Mouse (Mus musculus) kidney, embryonic 14.5 days (tissue): Measurements from ENCODE around the gene Map4k4. TPM values are rescaled to one million over a fixed set of nuclear protein-coding genes. Genes with fewer than 3 reads are reported as not detected.

ENCODE experiments used
- ATAC-seq: fragments of 200-750 bp; cut with Nextera tagmentation; 2 replicates; pipeline ENCODE4 v1.8.0; 2017; ENCODE audit warnings: moderate number of reproducible peaks, mild to moderate bottlenecking, moderate TSS enrichment, moderate library complexity; ENCODE audit not compliant: low FRiP score, low TSS enrichment
- H3K27ac ChIP-seq: fragments of 300-500 bp; sonication (generic); 2 replicates; pipeline ENCODE4 v1.5.1; 2014; ENCODE audit warnings: low read depth, mild to moderate bottlenecking, low read length, moderate library complexity, mixed read lengths
- H3K27me3 ChIP-seq: fragments of 300-500 bp; sonication (generic); 2 replicates; pipeline ENCODE4 v1.6.1; 2014; ENCODE audit warnings: mild to moderate bottlenecking, low read length; ENCODE audit not compliant: control insufficient read depth, insufficient read depth
- H3K36me3 ChIP-seq: fragments of 300-500 bp; sonication (generic); 2 replicates; pipeline ENCODE4 v1.6.1; 2014; ENCODE audit warnings: low read length, mixed read lengths; ENCODE audit not compliant: control insufficient read depth, insufficient read depth
- H3K4me1 ChIP-seq: fragments of 300-500 bp; sonication (generic); 2 replicates; pipeline ENCODE4 v1.6.1; 2014; ENCODE audit warnings: low read length, mixed read lengths; ENCODE audit not compliant: control insufficient read depth, insufficient read depth
- H3K4me2 ChIP-seq: fragments of 300-500 bp; sonication (generic); replicated peaks from 2 replicates; pipeline ENCODE4 v1.6.1; 2014; ENCODE audit warnings: low read depth, mild to moderate bottlenecking, low read length
- H3K4me3 ChIP-seq: fragments of 300-500 bp; sonication (generic); 2 replicates; pipeline ENCODE4 v1.5.1; 2014; ENCODE audit warnings: mild to moderate bottlenecking, low read length
- H3K9ac ChIP-seq: fragments of 300-500 bp; sonication (generic); 2 replicates; pipeline ENCODE4 v1.6.1; 2014; ENCODE audit warnings: low read depth, mild to moderate bottlenecking, low read length, moderate library complexity
- H3K9me3 ChIP-seq: fragments of 300-500 bp; sonication (generic); 2 replicates; pipeline ENCODE4 v1.6.1; 2016; ENCODE audit warnings: low read length; ENCODE audit not compliant: control insufficient read depth
- WGBS: fragments of 180-500 bp; shearing (Covaris S2); extraction: QIAGEN DNeasy Blood & Tissue Kit; methylation state at CpG from one replicate; pipeline ENCODE4 v1.1.7; 2014; 5-methylcytosine and 5-hydroxymethylcytosine counted together
- polyA plus RNA-seq: library from polyadenylated mRNA; unstranded; fragments of >200 nt; fragmentation: Nextera tagmentation; extraction: Ambion mirVana; gene quantifications from 2 replicates; pipeline ENCODE4 v1.2.1, GENCODE M21; 2014

Map4k4 gene
- polyA plus RNA-seq, 1 experiment from 2014 or later: 48.2 TPM

DNA sequence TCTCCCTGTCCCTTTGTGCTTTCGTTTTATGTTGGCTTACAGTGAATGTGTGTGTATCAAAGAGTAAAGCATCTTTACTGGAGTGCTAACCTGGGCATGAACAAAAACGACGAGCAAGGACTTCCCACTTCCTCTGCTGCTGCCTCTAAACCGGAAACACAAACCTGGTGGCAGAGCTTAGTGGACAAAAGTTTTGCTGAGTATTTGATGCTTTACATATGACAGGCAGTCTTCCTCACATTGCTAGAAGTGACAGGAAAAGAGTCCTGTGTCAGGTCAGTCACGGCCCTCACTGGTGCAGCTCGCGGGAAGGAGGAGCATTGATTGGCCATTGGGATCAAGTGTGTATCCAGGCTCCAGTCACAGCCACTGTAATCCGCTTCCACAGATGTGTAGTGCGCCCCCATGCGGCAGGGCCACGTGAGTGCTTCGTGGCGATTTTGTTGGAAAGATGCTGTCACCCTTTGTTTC, 35.7 kb downstream of the Map4k4 start:
- H3K36me3 ChIP-seq: 0 out of 2 replicates have a peak, but pooled peaks cover 3% of the 10 kb centered on the region
- peaks cover 31% of the 10 kb centered on the region for H3K4me1 ChIP-seq
- H3K4me3 ChIP-seq: peak overlapping the region; percentile 38
- H3K9me3 ChIP-seq: no peaks in the 10 kb centered on the region
- ATAC-seq: peak; percentile 86
- no peak overlapping the region for H3K27ac ChIP-seq
- H3K27me3 ChIP-seq: no peaks in the 10 kb centered on the region
- peak overlapping the region; percentile 55 for H3K4me2 ChIP-seq
- H3K9ac ChIP-seq: peak overlapping the region; percentile 31; the same call in 1 of the 2 replicates
- 2% methylated on average over 13 of the region's 13 CpGs for WGBS

DNA sequence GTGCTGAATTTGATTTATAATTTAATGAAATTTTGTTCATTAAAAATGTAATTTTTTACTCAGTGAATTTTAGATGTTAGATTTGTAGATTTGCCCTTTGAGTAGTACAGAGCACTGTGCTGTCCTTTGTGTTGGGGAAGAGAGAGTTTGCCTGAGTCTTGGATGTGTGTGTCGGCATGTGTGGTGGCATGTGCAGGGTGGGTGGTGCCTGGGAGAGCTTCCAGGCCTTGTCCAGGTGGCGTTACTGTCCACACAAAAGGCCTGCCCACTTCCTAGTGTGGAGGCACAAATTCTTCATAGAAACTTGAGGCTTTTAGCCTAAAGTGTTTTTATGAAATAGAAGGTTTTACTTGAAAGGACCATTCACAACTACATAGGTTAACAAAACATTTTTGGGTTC, 36.2 kb downstream of the Map4k4 start:
- Histone ChIP-seq H3K9ac (no peak overlapping the region), H3K27ac (no peak overlapping the region), H3K4me1 (peaks cover 34% of the 10 kb centered on the region), H3K27me3 (no peaks in the 10 kb centered on the region), H3K9me3 (no peaks in the 10 kb centered on the region), H3K4me3 (no peak overlapping the region), H3K36me3 (0 out of 2 replicates have a peak, but pooled peaks cover 3% of the 10 kb centered on the region), H3K4me2 (no peak overlapping the region; the same call in 1 of the 2 replicates)
- WGBS: 63% methylated on average over 2 of the region's 2 CpGs
- no peak for ATAC-seq

DNA sequence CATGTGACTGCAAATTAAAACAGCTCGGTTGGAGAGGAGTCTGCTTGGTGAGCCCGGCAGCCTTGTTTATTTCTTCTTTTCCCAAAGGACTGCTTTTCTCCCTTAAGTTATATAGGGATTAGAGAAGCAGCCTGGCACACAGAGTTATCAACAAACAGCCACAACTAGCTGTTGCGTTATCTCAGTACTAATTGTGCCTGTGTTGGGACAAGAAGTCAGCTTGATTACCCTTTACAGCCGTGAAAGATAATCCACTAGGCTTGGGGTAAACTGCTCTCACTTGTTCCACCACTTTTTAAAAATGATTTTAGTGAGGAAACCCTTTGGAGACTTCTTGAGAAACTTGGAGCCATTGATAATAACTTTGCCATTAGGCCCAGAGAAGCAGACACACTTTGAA, 36.9 kb downstream of the Map4k4 start:
- no peak overlapping the region for H3K4me3 ChIP-seq
- no peak overlapping the region for H3K4me2 ChIP-seq
- no peak for ATAC-seq
- no peak overlapping the region for H3K9ac ChIP-seq
- H3K4me1 ChIP-seq: peaks cover 39% of the 10 kb centered on the region
- H3K36me3 ChIP-seq: 0 out of 2 replicates have a peak, but pooled peaks cover 3% of the 10 kb centered on the region
- H3K27ac ChIP-seq: no peak overlapping the region
- 51% methylated on average over 4 of the region's 4 CpGs for WGBS
- H3K27me3 ChIP-seq: no peaks in the 10 kb centered on the region
- H3K9me3 ChIP-seq: no peaks in the 10 kb centered on the region

DNA sequence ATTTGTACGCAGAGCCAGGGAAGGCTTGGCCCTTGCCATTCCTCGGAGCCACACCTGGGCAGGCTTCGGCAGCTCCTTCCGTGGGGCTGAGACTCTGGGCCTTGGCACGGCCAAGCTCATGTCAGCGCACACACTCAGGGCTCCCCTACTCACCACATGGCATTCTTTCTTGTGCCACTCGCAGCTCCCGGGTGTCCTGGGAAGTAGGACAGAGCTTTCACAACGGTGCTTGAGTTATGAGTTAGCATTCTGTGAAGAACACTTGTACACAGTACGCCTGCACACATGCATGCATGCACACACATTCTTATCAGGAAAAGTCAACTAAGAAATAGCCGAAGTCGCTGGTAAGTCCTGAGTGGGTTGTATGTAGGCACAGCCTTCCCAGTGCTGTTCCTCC, 38.7 kb downstream of the Map4k4 start:
- Histone ChIP-seq H3K4me1 (peaks cover 42% of the 10 kb centered on the region), H3K27ac (no peak overlapping the region), H3K4me2 (no peak overlapping the region), H3K36me3 (no peaks in the 10 kb centered on the region), H3K27me3 (no peaks in the 10 kb centered on the region), H3K9ac (no peak overlapping the region), H3K9me3 (no peaks in the 10 kb centered on the region), H3K4me3 (no peak overlapping the region)
- WGBS: 90% methylated on average over 12 of the region's 12 CpGs
- no peak for ATAC-seq

DNA sequence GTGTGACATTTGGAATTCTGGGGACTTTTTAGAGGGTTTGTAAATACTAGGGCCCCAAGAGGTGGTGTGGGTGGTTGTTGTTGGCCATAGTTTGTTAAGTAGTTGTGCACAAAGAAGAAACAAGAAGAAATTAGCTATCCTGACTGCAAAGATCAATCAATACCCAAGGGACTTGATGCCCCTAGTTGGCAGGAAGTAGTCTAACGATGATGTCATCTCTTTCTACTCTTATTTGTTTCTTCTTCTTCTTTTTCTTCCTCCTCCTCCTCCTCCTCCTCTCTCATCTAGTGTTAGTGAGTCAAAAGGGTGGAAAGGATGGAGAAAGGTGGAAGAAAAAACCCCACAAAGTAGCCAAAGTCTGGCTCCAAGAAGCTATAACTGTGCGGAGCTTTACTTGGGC, 39.6 kb downstream of the Map4k4 start:
- Histone ChIP-seq H3K4me3 (no peak overlapping the region), H3K27me3 (no peaks in the 10 kb centered on the region), H3K36me3 (no peaks in the 10 kb centered on the region), H3K4me2 (no peak overlapping the region), H3K4me1 (peaks cover 37% of the 10 kb centered on the region), H3K27ac (no peak overlapping the region), H3K9me3 (no peaks in the 10 kb centered on the region), H3K9ac (no peak overlapping the region)
- no peak for ATAC-seq
- WGBS: 88% methylated on average over 2 of the region's 2 CpGs

DNA sequence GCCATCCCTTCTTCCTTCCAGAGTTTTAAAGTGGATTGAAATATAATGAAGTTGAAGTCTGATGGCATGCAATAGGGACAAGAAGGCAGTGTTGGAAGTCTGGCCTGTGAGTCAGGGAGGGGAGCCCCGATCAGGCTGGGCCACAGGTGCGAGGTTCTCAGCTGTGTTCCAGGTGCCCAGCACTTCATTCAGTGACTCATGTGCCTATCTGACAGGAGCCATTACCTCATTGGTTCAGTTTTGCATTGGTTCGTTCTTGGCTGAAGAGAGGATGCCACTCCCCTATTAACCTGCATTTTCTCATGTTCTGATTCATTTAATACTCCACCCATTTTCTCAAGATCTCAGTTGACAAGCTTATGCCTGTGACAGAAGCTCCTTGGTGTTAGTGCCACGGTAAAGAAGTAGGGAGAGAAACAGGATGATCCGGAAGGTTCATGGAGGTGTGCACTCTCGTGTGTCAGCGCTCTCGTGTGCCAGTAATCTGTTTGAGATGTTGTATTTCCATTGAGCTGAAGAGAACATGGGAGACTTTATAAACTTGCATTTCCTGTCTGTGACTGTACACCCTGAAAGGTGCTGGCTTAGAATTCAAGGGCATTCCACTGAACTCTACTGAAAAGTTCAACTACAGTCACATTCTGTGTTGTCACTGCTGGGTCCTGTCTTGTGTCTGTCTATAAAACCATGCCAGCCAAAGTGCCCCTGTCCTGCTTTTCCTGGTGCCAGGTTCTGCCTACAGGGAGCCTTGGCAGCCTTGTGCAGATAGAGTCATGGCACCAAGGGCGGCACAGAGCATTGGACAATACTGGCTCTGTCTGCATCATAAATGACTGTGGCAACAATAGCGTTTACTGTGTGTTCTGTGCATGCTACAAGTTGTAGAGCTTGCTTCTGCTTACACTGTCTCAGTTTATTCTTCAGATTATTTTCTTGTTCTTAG, 40.8 kb downstream of the Map4k4 start:
- 75% methylated on average over 10 of the region's 10 CpGs for WGBS
- H3K4me3 ChIP-seq: no peak overlapping the region
- peaks cover 39% of the 10 kb centered on the region for H3K4me1 ChIP-seq
- no peak overlapping the region for H3K4me2 ChIP-seq
- H3K9me3 ChIP-seq: no peaks in the 10 kb centered on the region
- ATAC-seq: no peak
- no peaks in the 10 kb centered on the region for H3K27me3 ChIP-seq
- no peak overlapping the region for H3K27ac ChIP-seq
- no peaks in the 10 kb centered on the region for H3K36me3 ChIP-seq
- H3K9ac ChIP-seq: 0 out of 2 replicates have a peak overlapping the region, but pooled peaks have one; percentile 19

DNA sequence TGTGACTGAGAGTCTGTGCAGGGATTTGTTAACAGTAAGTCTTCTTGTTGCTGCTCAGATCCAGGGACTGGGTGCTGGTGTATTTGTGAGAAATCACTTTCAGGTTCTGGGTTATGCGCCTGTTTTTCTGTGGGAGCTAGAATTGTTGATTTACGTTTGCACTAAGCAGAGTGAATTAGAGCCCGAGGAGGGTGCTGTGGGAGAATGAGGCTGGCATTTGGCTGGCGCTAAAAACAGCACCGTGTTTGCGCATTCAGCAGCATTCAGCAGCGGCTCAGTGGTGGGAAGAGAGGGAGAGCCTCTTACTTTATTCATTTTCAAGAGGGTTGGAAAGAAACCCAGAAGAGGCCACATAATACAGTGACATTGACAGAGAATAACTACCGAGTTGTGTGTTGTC, 42.2 kb downstream of the Map4k4 start:
- H3K4me1 ChIP-seq: peaks cover 49% of the 10 kb centered on the region
- H3K9ac ChIP-seq: no peak overlapping the region
- no peaks in the 10 kb centered on the region for H3K9me3 ChIP-seq
- no peaks in the 10 kb centered on the region for H3K27me3 ChIP-seq
- ATAC-seq: no peak
- H3K4me3 ChIP-seq: no peak overlapping the region
- H3K36me3 ChIP-seq: no peaks in the 10 kb centered on the region
- no peak overlapping the region for H3K27ac ChIP-seq
- no peak overlapping the region for H3K4me2 ChIP-seq
- 23% methylated on average over 8 of the region's 8 CpGs for WGBS

DNA sequence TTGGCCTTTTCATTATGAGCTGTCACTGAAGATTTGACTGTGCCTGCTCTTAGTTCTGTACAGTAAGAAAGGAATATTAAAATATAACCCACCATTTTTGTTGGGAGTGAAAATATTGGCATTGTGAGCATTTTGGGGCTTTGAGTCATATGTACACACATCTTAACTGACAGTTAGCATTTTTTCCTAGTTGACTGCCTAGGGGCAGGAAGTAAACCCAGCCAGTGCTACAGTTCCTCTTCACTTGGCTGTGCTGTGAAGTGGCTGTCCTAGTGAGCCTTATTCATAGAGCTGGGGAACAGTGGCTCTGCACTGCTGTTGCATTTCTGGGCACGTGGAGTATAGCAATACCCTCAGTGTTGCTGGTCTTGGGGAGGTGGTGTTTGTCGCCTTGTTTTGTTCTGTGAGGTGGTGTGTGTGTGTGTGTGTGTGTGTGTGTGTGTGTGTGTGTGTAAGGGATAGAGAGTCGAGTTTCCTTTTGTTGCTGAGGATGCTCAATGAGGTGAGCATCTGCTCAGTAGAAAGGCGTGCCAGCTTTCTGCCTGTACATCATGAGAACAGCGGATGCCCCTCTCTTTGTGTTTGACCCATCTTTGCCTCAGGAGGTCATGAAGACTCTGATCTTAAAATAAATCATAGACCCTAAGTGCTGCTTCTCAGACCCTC, 43.7 kb downstream of the Map4k4 start:
- no peak overlapping the region for H3K27ac ChIP-seq
- H3K9me3 ChIP-seq: no peaks in the 10 kb centered on the region
- 54% methylated on average over 5 of the region's 5 CpGs for WGBS
- no peaks in the 10 kb centered on the region for H3K36me3 ChIP-seq
- peaks cover 58% of the 10 kb centered on the region for H3K4me1 ChIP-seq
- no peak overlapping the region for H3K9ac ChIP-seq
- H3K27me3 ChIP-seq: no peaks in the 10 kb centered on the region
- no peak overlapping the region for H3K4me3 ChIP-seq
- H3K4me2 ChIP-seq: no peak overlapping the region
- no peak for ATAC-seq

DNA sequence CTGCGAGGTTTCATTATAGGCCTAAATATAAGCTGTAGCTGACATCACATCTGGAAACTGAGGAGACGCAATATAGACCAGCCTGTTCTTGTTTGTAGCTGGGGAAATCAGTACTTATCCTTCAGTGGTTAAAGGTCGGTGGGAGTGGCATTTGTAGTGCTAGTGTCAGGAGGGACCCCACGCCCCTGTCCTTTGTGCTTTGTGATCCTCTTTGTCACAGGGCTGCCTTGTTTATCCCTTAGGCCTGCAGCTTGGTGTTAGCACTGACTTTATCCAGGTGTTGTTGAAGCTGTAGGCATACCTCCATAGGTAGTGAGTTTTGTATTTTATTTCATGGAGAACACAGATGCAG, 44.2 kb downstream of the Map4k4 start:
- no peak overlapping the region for H3K9ac ChIP-seq
- 45% methylated on average over 4 of the region's 4 CpGs for WGBS
- H3K27ac ChIP-seq: no peak overlapping the region
- no peak for ATAC-seq
- no peaks in the 10 kb centered on the region for H3K9me3 ChIP-seq
- no peak overlapping the region for H3K4me2 ChIP-seq
- H3K4me3 ChIP-seq: no peak overlapping the region
- H3K4me1 ChIP-seq: peaks cover 63% of the 10 kb centered on the region
- H3K36me3 ChIP-seq: no peaks in the 10 kb centered on the region
- no peaks in the 10 kb centered on the region for H3K27me3 ChIP-seq
